Mouse (Mus musculus) mesoderm, embryonic 11.5 days (tissue): Measurements from ENCODE around the gene Gm17175.
"Not testable (repeated sequence)": the region's sequence is repeated elsewhere in the genome, so short reads cannot be mapped to it uniquely, and the experiment has no call there.

Experiments
- DNase-seq: peaks from one replicate; pipeline ENCODE4 v3.0.0-alpha.2; 2012; ENCODE audit warnings: low read depth, low spot score

Gene Gm17175

GRCm38 (mm10) chr14:51573963-51574362 lies at the start of gene Gm17175:
Gm17175 (minus strand) TSS chr14:51574063.
- not testable (repeated sequence) for DNase-seq

DNA sequence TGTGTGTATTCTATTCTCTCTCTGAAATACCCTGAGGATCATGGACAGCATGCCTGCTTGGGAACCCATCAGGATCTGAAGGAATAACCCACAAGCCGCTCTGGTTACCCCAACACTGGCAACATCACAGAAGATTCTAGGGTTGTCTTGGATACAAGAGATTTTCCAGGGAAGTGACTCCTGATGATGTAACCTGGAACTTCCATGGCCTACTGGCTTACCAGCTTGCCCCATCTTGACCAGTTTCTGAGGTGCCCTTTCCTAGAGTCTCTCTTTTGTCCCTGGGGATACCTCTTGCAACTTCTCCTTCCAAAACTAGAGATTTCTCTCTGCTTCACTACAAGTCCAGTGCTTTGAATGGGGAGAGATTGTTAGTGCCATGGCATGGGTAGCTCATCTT lies 37.3 kb upstream of the Gm17175 start, which contains the start of gene Gm17078:
Gm17078 (minus strand) TSS at position 101 of the 400 bp plus-strand sequence.
- no peak for DNase-seq

DNA sequence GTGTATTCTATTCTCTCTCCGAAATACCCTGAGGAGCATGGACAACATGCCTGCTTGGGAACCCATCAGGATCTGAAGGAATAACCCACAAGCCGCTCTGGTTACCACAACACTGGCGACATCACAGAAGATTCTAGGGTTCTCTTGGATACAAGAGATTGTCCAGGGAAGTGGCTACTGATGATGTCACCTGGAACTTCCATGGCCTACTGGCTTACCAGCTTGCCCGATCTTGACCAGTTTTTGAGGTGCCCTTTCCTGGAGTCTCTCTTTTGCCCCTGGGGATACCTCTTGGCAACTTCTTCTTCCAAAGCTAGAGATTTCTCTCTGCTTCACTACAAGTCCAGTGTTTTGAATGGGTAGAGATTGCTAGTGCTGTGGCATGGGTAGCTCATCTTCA lies 18.2 kb upstream of the Gm17175 start, which contains the start of gene Gm17174:
Gm17174 (minus strand) TSS at position 101 of the 400 bp plus-strand sequence.
- DNase-seq: not testable (repeated sequence)

GRCm38 (mm10) chr14:51552490-51552889 lies 21.4 kb downstream of the Gm17175 start, which contains the start of gene Gm5622:
Gm5622 (plus strand) TSS chr14:51552790.
- DNase-seq: no peak
